Mouse (Mus musculus): ENCODE data around the gene Pklr.

DNA sequence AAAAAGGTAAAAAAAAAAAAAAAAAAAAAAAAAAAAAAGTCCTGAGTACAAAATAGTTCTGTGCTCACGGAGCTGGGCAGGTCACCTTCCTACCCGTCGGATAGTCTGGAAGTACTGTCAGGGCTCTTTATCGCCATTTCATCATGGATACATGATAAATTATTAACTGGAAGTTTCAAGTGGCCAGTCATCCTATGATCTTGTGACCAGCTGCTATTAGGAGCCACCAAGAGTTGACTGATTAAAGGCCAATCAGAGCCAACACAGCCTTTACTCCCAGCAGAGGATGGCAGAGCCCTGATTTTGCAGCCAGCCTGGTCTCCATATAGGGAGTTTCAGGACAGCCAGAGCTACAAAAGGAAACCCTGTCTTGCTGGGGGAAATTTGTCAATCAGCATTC is 22.9 kb upstream of the Pklr start:
- TF ChIP-seq POLR2A (IDR thresholded peaks at IDR 0.05; ENCODE audit: borderline replicate concordance, insufficient read depth, low read length) (no peak), CTCF (IDR thresholded peaks at IDR 0.05; ENCODE audit: borderline replicate concordance, insufficient read depth, low read depth, low read length) (no peak)

Measured in cerebellum, adult 2 months (tissue).